Mouse (Mus musculus) brain, adult 2 months (tissue): ENCODE data around the gene Gm20708.
"Not testable (repeated sequence)": the region's sequence is repeated elsewhere in the genome, so short reads cannot be mapped to it uniquely, and the experiment has no call there.

Source experiments
- DNase-seq: peaks from one replicate; pipeline ENCODE4 v3.0.0; 2011; ENCODE audit warnings: low read depth, low spot score

The Gm20708 gene

GRCm38 (mm10) chr11:117781199-117781821 is 28.2 kb upstream of the Gm20708 start:
- peak; percentile 48 for DNase-seq

GRCm38 (mm10) chr11:117781993-117782704 is 27.3 kb upstream of the Gm20708 start, which contains the start of the genes Tmc8 and Tmc6:
TSS of gene Tmc8 (plus strand) at chr11:117782076.
TSS of gene Tmc6 (minus strand) at chr11:117782198.
- no peak for DNase-seq

GRCm38 (mm10) chr11:117782705-117783034 is 26.8 kb upstream of the Gm20708 start:
- DNase-seq: no peak

- peak; percentile 53 for DNase-seq
These were observed 26.4 kb upstream of the Gm20708 start for GRCm38 (mm10) chr11:117783089-117783488.

- DNase-seq: no peak
These were observed 25.7 kb upstream of the Gm20708 start for GRCm38 (mm10) chr11:117783683-117784309.

- peak; percentile 87 for DNase-seq
These were observed 23.2 kb upstream of the Gm20708 start for GRCm38 (mm10) chr11:117786294-117786693.

GRCm38 (mm10) chr11:117788481-117788880 is 21.0 kb upstream of the Gm20708 start:
- not testable (repeated sequence) for DNase-seq

- DNase-seq: peak; percentile 63
These were observed 19.2 kb upstream of the Gm20708 start for GRCm38 (mm10) chr11:117790286-117790685.

GRCm38 (mm10) chr11:117790703-117791440 is 18.6 kb upstream of the Gm20708 start:
- no peak for DNase-seq

- DNase-seq: no peak
These were observed 18.1 kb upstream of the Gm20708 start for GRCm38 (mm10) chr11:117791441-117791761.

GRCm38 (mm10) chr11:117792281-117792888 is 17.1 kb upstream of the Gm20708 start:
- DNase-seq: no peak

GRCm38 (mm10) chr11:117794035-117794551 is 15.4 kb upstream of the Gm20708 start:
- no peak for DNase-seq

- DNase-seq: no peak
These were observed 12.5 kb upstream of the Gm20708 start for GRCm38 (mm10) chr11:117796954-117797353.

- DNase-seq: no peak
These were observed 11.8 kb upstream of the Gm20708 start, which contains the start of gene 6030468B19Rik for GRCm38 (mm10) chr11:117797511-117798159. TSS of gene 6030468B19Rik (plus strand) at chr11:117797660.

- DNase-seq: no peak
These were observed 11.3 kb upstream of the Gm20708 start for GRCm38 (mm10) chr11:117798160-117798541.

- no peak for DNase-seq
These were observed 10.3 kb upstream of the Gm20708 start for GRCm38 (mm10) chr11:117799174-117799573.

- no peak for DNase-seq
These were observed 9.4 kb upstream of the Gm20708 start for GRCm38 (mm10) chr11:117800038-117800437.

- DNase-seq: no peak
These were observed 7.8 kb upstream of the Gm20708 start for GRCm38 (mm10) chr11:117801650-117802049.

- no peak for DNase-seq
These were observed 6.2 kb upstream of the Gm20708 start for GRCm38 (mm10) chr11:117803166-117803688.

GRCm38 (mm10) chr11:117806781-117807180 is 2.7 kb upstream of the Gm20708 start:
- no peak for DNase-seq
